In genomic region chr19:16329648-16330047, GRCm38 (mm10) we compare ENCODE assay signal across 22 mouse cellular contexts.
DNase-seq lines count a peak whose midpoint lies in the region; ATAC-seq lines count a peak whose summit lies in the region.
"Had no signal": no experiment of that assay in that cellular context is flagged by ENCODE, and none has a peak within 500 bp of the region (broad histone marks: within the 10 kb centered on the region; RNA-seq: fewer than 3 reads in every experiment).

No protein-coding gene starts in this region.

- no peak overlapping the region for H3K4me3 ChIP-seq in forebrain, embryonic 10.5 days
- H3K4me3 ChIP-seq: embryonic facial prominence, embryonic 12.5 days; embryonic facial prominence, embryonic 15.5 days; forebrain, embryonic 12.5 days; forebrain, embryonic 15.5 days; heart, adult 2 months; heart, embryonic 10.5 days; heart, embryonic 13.5 days; intestine, embryonic 15.5 days had no signal

- peaks cover 3% of the 10 kb centered on the region; the same call in 1 of the 2 replicates for H3K36me3 ChIP-seq in splenic B cell, adult 2 months (ENCODE audit: control insufficient read depth, insufficient read depth, low read length, poor library complexity, severe bottlenecking)
- H3K36me3 ChIP-seq in forebrain, embryonic 10.5 days (replicated peaks): peaks cover 12% of the 10 kb centered on the region
- H3K36me3 ChIP-seq: heart, embryonic 10.5 days; intestine, embryonic 15.5 days had no signal

- ATAC-seq in activated CD4-positive, CD25-positive, alpha-beta regulatory T cell, adult 4 months: peak; percentile 19
- ATAC-seq: forebrain, embryonic 15.5 days; hindbrain, postnatal 0 days; intestine, embryonic 15.5 days had no signal

- WGBS in forebrain, embryonic 10.5 days: 93% methylated on average over 6 of the region's 6 CpGs

- H3K27me3 ChIP-seq in splenic B cell, adult 2 months (ENCODE audit: control insufficient read depth, insufficient read depth, low read length, poor library complexity, severe bottlenecking): no peaks in the 10 kb centered on the region
- H3K27me3 ChIP-seq in forebrain, embryonic 10.5 days (ENCODE audit: poor library complexity, severe bottlenecking): no peaks in the 10 kb centered on the region
- H3K27me3 ChIP-seq: embryonic facial prominence, embryonic 12.5 days; embryonic facial prominence, embryonic 15.5 days; forebrain, embryonic 12.5 days; forebrain, embryonic 15.5 days; heart, embryonic 13.5 days; intestine, embryonic 15.5 days had no signal

- H3K27ac ChIP-seq in forebrain, embryonic 10.5 days: no peak overlapping the region
- H3K27ac ChIP-seq: embryonic facial prominence, embryonic 12.5 days; embryonic facial prominence, embryonic 15.5 days; forebrain, embryonic 12.5 days; heart, adult 2 months; heart, embryonic 10.5 days; hindbrain, postnatal 0 days; intestine, embryonic 15.5 days had no signal

- peak; percentile 54 for DNase-seq in A20 (ENCODE audit: low read depth, low spot score)
- peak; percentile 60 for DNase-seq in CD4-positive, CD25-positive, alpha-beta regulatory T cell, adult 2 months (ENCODE audit: low read depth, low spot score)
- DNase-seq in splenic B cell, adult 2 months (ENCODE audit: low read depth, low spot score): peak; percentile 36
- DNase-seq in kidney, postnatal 10 days: no peak
- no peak for DNase-seq in forebrain, embryonic 10.5 days (ENCODE audit: extremely low spot score, low spot score)
- DNase-seq in retina, postnatal 1 day: no peak
- DNase-seq: adrenal gland, postnatal 10 days; adrenal gland, postnatal 36 days; cerebellum, adult 18-20 months; cerebellum, adult 9-10 months; cerebellum, postnatal 25 days; gastrocnemius, postnatal 36 days; heart, adult 2 months had no signal

- H3K4me1 ChIP-seq in forebrain, embryonic 10.5 days: peaks cover 42% of the 10 kb centered on the region

- H3K9me3 ChIP-seq in forebrain, embryonic 10.5 days: no peaks in the 10 kb centered on the region
- H3K9me3 ChIP-seq: embryonic facial prominence, embryonic 12.5 days; embryonic facial prominence, embryonic 15.5 days; forebrain, embryonic 12.5 days; forebrain, embryonic 15.5 days; heart, embryonic 10.5 days; heart, embryonic 13.5 days; intestine, embryonic 15.5 days had no signal

Comparison
In these comparisons a context has a peak if more than half of its experiments do, and no peak if none do; other contexts are left out.
1. DNase-seq: peak in A20 (single experiment), CD4-positive, CD25-positive, alpha-beta regulatory T cell, adult 2 months (single experiment) and splenic B cell, adult 2 months (single experiment); none in kidney, postnatal 10 days (single experiment), forebrain, embryonic 10.5 days (single experiment) and retina, postnatal 1 day (single experiment).